ENCODE assay signal across 18 mouse cellular contexts in genomic region chr3:93583056-93583455, GRCm38 (mm10).
"Had no signal": no experiment of that assay in that cellular context is flagged by ENCODE, and none has a peak within 500 bp of the region (broad histone marks: within the 10 kb centered on the region; RNA-seq: fewer than 3 reads in every experiment).

No protein-coding gene starts in this region.

- H3K27me3 ChIP-seq: midbrain, embryonic 12.5 days; neural tube, embryonic 13.5 days; neural tube, embryonic 15.5 days had no signal

- H3K36me3 ChIP-seq: midbrain, embryonic 10.5 days; midbrain, embryonic 12.5 days; neural tube, embryonic 13.5 days; neural tube, embryonic 15.5 days had no signal

- H3K9me3 ChIP-seq: midbrain, embryonic 10.5 days; midbrain, embryonic 12.5 days; neural tube, embryonic 13.5 days; neural tube, embryonic 15.5 days had no signal

- ATAC-seq: midbrain, embryonic 16.5 days had no signal

- H3K4me3 ChIP-seq: midbrain, embryonic 10.5 days; midbrain, embryonic 12.5 days; myocyte; neural tube, embryonic 13.5 days; neural tube, embryonic 15.5 days had no signal

- H3K4me1 ChIP-seq: midbrain, embryonic 10.5 days; midbrain, embryonic 12.5 days; neural tube, embryonic 13.5 days; neural tube, embryonic 15.5 days had no signal

- DNase-seq: lung, embryonic 14.5 days; lung, postnatal 10 days; lung, postnatal 4 days; midbrain, embryonic 14.5 days; retina, postnatal 1 day; right cerebral cortex, adult 18-20 months; right cerebral cortex, postnatal 25 days; right cerebral cortex, postnatal 4 days; spleen, adult 18-20 months; thymus, adult 18-20 months; thymus, postnatal 14 days; thymus, postnatal 36 days had no signal

- H3K4me2 ChIP-seq: lung, embryonic 14.5 days; midbrain, embryonic 12.5 days; neural tube, embryonic 13.5 days; neural tube, embryonic 15.5 days had no signal

- H3K9ac ChIP-seq: lung, embryonic 14.5 days; midbrain, embryonic 12.5 days; neural tube, embryonic 13.5 days; neural tube, embryonic 15.5 days had no signal

- H3K27ac ChIP-seq: midbrain, embryonic 10.5 days; midbrain, embryonic 12.5 days; neural tube, embryonic 13.5 days; neural tube, embryonic 15.5 days had no signal
